Mouse (Mus musculus) heart, postnatal 0 days (tissue): Measurements from ENCODE around the gene Sptbn4.

Source experiments
- CTCF ChIP-seq: IDR thresholded peaks from 2 replicates; pipeline ENCODE4 v1.5.1; 2016; ENCODE audit warnings: antibody characterized with exemption, control low read depth, low read depth
- EP300 ChIP-seq: IDR thresholded peaks from 2 replicates; pipeline ENCODE4 v1.6.1; 2016; ENCODE audit warnings: antibody characterized with exemption, low read depth

DNA sequence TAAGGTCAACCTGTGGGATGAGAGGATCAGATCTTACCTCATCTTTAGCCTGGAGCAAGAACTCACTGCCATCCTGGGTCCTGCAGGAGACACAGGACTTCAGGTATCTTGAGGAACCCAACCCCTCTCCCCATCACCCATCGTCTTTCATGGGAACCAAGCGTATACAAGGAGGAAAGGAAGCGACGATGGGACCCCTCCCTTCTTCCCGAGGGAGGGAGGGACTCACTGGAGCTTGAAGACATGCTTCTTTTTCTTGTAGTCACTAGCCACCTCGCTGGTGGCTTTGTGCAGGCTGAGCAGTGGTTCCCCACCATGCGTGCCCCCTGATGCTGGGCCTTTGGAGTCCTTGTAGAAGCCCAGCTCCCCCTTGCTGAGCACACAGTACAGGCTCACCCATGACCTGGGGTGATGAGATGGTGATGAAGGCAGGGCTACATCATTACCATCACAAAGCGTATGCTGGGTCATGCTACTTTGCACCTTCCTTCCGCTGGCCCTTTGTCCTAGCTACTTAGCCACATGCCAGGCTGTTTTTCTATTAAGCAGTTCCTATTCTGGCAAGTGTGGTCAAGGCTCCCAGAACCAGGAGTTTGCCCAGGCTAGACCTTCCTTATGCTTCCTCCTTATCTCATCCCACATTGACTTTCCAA is 87.7 kb downstream of the Sptbn4 start:
- TF ChIP-seq CTCF: no peak
- TF ChIP-seq EP300: no peak
